Mouse (Mus musculus) neutrophil, adult 83 days (primary cell): ENCODE data around the gene Mcm3. TPM values are rescaled to one million over a fixed set of nuclear protein-coding genes. Genes with fewer than 3 reads are reported as not detected.

Experiments used
- total RNA-seq, 2 experiments: library from RNA; stranded (reverse); gene quantifications; one replicate each; pipeline ENCODE4 v1.2.4; 2023

Gene Mcm3
- total RNA-seq = 100 to 1,000 TPM; 106 to 115 TPM

DNA sequence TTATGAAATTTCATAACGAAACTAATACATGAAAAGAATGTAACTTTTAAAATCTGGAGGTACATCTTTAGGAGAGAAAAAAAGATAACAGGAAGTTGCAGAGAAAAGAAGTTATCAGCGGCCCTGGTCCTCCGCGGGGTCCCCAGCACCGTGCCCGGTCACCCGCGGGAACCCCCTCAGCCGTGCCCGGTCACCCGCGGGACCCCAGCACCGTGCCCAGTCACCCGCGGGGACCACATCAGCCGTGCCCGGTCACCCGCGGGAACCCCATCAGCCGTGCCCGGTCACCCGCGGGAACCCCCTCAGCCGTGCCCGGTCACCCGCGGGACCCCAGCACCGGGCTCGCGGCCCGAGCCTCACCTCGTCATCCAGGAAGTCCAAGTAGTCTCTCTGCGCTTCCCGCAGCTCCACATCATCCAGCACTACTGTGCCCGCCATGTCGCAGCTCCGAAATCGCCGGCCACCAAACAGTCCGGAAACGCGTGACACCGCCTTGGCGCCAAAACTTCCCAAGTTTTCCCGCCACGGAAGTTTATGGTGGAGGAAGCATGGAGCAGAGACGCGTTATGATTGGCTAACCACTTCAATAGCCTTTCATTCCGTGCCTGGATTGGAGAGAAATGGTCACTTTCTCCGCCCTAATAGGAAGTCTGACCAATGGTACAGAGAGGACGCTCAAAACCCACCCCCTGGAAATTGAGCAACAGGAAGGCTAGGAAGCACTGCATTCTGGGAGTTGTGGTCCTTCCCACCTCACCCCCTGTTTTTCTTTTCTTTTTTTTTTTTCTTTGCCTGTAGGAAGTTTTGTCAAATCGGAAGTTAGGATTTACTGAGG lies at the start of gene Mcm3:
Mcm3 (minus strand) TSS at position 542 of the 835 bp plus-strand sequence.

DNA sequence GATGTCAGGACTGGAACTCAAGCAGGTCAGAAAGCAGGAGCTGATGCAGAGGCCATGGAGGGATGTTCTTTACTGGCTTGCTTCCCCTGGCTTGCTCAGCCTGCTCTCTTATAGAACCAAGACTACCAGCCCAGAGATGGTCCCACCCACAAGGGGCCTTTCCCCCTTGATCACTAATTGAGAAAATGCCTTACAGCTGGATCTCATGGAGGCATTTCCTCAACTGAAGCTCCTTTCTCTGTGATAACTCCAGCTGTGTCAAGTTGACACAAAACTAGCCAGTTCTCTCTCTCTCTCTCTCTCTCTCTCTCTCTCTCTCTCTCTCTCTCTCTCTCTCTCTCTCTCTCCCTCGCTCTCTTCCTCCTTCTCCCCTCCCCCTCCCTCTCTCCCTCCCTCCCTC lies 29.6 kb downstream of the Mcm3 start, which contains the start of gene Il17f:
Il17f (minus strand) TSS at position 101 of the 400 bp plus-strand sequence.

Other genes with a start within 250 kb of the Mcm3 start
- gene Pkhd1, start 202.2 kb downstream of the Mcm3 start, total RNA-seq = not detected
- not detected for gene Il17a, start 89.4 kb downstream of the Mcm3 start, total RNA-seq
- gene Il17f, start 29.7 kb downstream of the Mcm3 start, total RNA-seq = under 1 TPM; 0.46 to 0.75 TPM
- under 1 TPM; 0.71 to 0.81 TPM for gene Paqr8, start 70.3 kb upstream of the Mcm3 start, total RNA-seq
- gene Efhc1, start 131.3 kb upstream of the Mcm3 start, total RNA-seq = under 1 TPM; 0.20 to 0.24 TPM